Mouse (Mus musculus) large intestine, adult 2 months (tissue): ENCODE measurements around the gene Unc5c. TPM values are rescaled to one million over a fixed set of nuclear protein-coding genes. Genes with fewer than 3 reads are reported as not detected.

ENCODE experiments used
- DNase-seq: peaks from one replicate; pipeline ENCODE4 v3.0.0-alpha.2; 2012; ENCODE audit warnings: low read depth, low spot score
- WGBS: fragments of 180-500 bp; shearing (Covaris S2); methylation state at CpG from one replicate; pipeline ENCODE4 v1.1.7; 2018; 5-methylcytosine and 5-hydroxymethylcytosine counted together
- polyA plus RNA-seq: library from polyadenylated mRNA; depleted of rRNA; stranded (reverse); fragments of >200 nt; gene quantifications from 2 replicates; pipeline ENCODE4 v1.2.3, GENCODE M21; 2012

Unc5c gene
- polyA plus RNA-seq, 1 experiment, result 0.07 TPM

GRCm38 (mm10) chr3:141782553-141782952 is 317.5 kb downstream of the Unc5c start:
- no peak for DNase-seq
- 35% methylated on average over 4 of the region's 4 CpGs for WGBS

GRCm38 (mm10) chr3:141791026-141791780 is 326.2 kb downstream of the Unc5c start:
- 64% methylated on average over 8 of the region's 8 CpGs for WGBS

GRCm38 (mm10) chr3:141792106-141792505 is 327.1 kb downstream of the Unc5c start:
- WGBS, result 65% methylated on average over 1 of the region's 1 CpGs
- no peak for DNase-seq

More at GRCm38 (mm10) chr3:141791026-141791780, 326.2 kb downstream of the Unc5c start:
- DNase-seq, result no peak

- 80% methylated on average over 2 of the region's 2 CpGs for WGBS
- DNase-seq, result no peak
These were observed 328.7 kb downstream of the Unc5c start for GRCm38 (mm10) chr3:141793755-141794154.

- no peak for DNase-seq
- WGBS, result 81% methylated on average over 3 of the region's 3 CpGs
These were observed 329.4 kb downstream of the Unc5c start for GRCm38 (mm10) chr3:141794371-141794770.

GRCm38 (mm10) chr3:141797372-141797771 is 332.4 kb downstream of the Unc5c start:
- DNase-seq, result no peak

GRCm38 (mm10) chr3:141797789-141798188 is 332.8 kb downstream of the Unc5c start:
- no peak for DNase-seq
- 28% methylated on average over 1 of the region's 1 CpGs for WGBS

GRCm38 (mm10) chr3:141804133-141804532 is 339.1 kb downstream of the Unc5c start:
- 70% methylated on average over 5 of the region's 5 CpGs for WGBS
- DNase-seq, result no peak

GRCm38 (mm10) chr3:141809581-141809980 is 344.6 kb downstream of the Unc5c start:
- 76% methylated on average over 3 of the region's 3 CpGs for WGBS
- DNase-seq, result no peak

- no peak for DNase-seq
- 63% methylated on average over 7 of the region's 7 CpGs for WGBS
These were observed 345.9 kb downstream of the Unc5c start for GRCm38 (mm10) chr3:141810944-141811343.

- WGBS, result 21% methylated on average over 2 of the region's 2 CpGs
- no peak for DNase-seq
These were observed 346.3 kb downstream of the Unc5c start for GRCm38 (mm10) chr3:141811348-141811747.

GRCm38 (mm10) chr3:141814776-141815175 is 349.8 kb downstream of the Unc5c start:
- 81% methylated on average over 1 of the region's 1 CpGs for WGBS
- DNase-seq, result no peak

- 71% methylated on average over 3 of the region's 3 CpGs for WGBS
- DNase-seq, result no peak
These were observed 353.7 kb downstream of the Unc5c start for GRCm38 (mm10) chr3:141818615-141819312.

- 59% methylated on average over 13 of the region's 13 CpGs for WGBS
- DNase-seq, result no peak
These were observed 354.4 kb downstream of the Unc5c start for GRCm38 (mm10) chr3:141819331-141819941.

- DNase-seq, result no peak
- WGBS, result 76% methylated on average over 5 of the region's 5 CpGs
These were observed 363.3 kb downstream of the Unc5c start for GRCm38 (mm10) chr3:141828301-141828700.

- WGBS, result 13% methylated on average over 3 of the region's 3 CpGs
- no peak for DNase-seq
These were observed 366.1 kb downstream of the Unc5c start for GRCm38 (mm10) chr3:141831135-141831534.

GRCm38 (mm10) chr3:141838864-141839263 is 373.8 kb downstream of the Unc5c start:
- 45% methylated on average over 7 of the region's 7 CpGs for WGBS
- DNase-seq, result no peak

GRCm38 (mm10) chr3:141849206-141849605 is 384.2 kb downstream of the Unc5c start:
- 85% methylated on average over 1 of the region's 1 CpGs for WGBS

GRCm38 (mm10) chr3:141850141-141850540 is 385.1 kb downstream of the Unc5c start:
- no peak for DNase-seq
- 79% methylated on average over 7 of the region's 7 CpGs for WGBS

More at GRCm38 (mm10) chr3:141849206-141849605, 384.2 kb downstream of the Unc5c start:
- DNase-seq, result no peak

- 78% methylated on average over 4 of the region's 4 CpGs for WGBS
- no peak for DNase-seq
These were observed 389.3 kb downstream of the Unc5c start for GRCm38 (mm10) chr3:141854339-141854738.

GRCm38 (mm10) chr3:141857123-141857522 is 392.1 kb downstream of the Unc5c start:
- 79% methylated on average over 8 of the region's 8 CpGs for WGBS
- no peak for DNase-seq
